Mouse (Mus musculus) ES-E14 (cell line): ENCODE measurements around the gene Mrps12.

Experiments
- CHD2 ChIP-seq: IDR thresholded peaks from 2 replicates; pipeline ENCODE4 v1.6.1; 2014; ENCODE audit warnings: mild to moderate bottlenecking, low read depth, low read length, inconsistent platforms
- HCFC1 ChIP-seq: IDR thresholded peaks from 2 replicates; pipeline ENCODE4 v1.6.1; 2012; ENCODE audit warnings: low read length, inconsistent platforms, borderline replicate concordance; ENCODE audit not compliant: insufficient read depth
- MAFK ChIP-seq: IDR thresholded peaks from 2 replicates; pipeline ENCODE4 v1.6.1; 2014; ENCODE audit warnings: mild to moderate bottlenecking, low read depth, low read length, inconsistent platforms; ENCODE audit not compliant: insufficient read depth
- ZC3H11A ChIP-seq: IDR thresholded peaks from 2 replicates; pipeline ENCODE4 v1.6.1; 2012; ENCODE audit warnings: low read depth, mild to moderate bottlenecking, inconsistent platforms, low read length, borderline replicate concordance
- ZNF384 ChIP-seq: IDR thresholded peaks from 2 replicates; pipeline ENCODE4 v1.6.1; 2012; ENCODE audit warnings: low read depth, low read length, inconsistent platforms

DNA sequence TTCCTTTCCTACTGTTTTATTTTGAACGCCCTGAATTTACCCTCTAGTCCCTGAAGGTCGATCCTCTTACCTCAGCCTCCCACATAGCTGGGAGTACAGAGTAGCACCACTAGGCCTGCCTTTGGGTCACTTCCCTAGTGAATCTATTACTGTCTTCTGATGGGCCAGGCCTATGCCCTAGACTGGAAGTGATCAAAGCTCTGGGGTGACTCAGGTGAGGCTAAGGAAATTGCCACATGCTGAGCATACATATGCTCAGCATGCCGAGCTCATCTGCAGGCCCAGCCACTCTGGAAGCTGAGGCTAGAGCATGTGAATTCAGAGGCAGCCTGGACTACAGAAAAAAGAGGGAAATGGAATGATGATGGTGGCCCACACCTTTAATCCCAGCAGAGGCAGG, 31.5 kb upstream of the Mrps12 start:
- TF ChIP-seq ZNF384 (no peak), HCFC1 (no peak), ZC3H11A (no peak), CHD2 (no peak), MAFK (no peak)
